Comparison of ENCODE assay signal across 13 mouse cellular contexts in genomic region chr4:123235835-123236430, GRCm38 (mm10). TPM values are rescaled to one million over a fixed set of nuclear protein-coding genes. Genes with fewer than 3 reads are reported as not detected.
DNase-seq lines count a peak whose midpoint lies in the region; ATAC-seq and TF ChIP-seq lines count a peak whose summit lies in the region.
"Had no signal": no experiment of that assay in that cellular context is flagged by ENCODE, and none has a peak within 500 bp of the region (broad histone marks: within the 10 kb centered on the region; RNA-seq: fewer than 3 reads in every experiment).

No protein-coding gene starts in this region.

- no peak overlapping the region for H3K4me2 ChIP-seq in hindbrain, embryonic 11.5 days (replicated peaks; ENCODE audit: low read depth, low read length)
- H3K4me2 ChIP-seq in stomach, embryonic 14.5 days (replicated peaks; ENCODE audit: low read depth, low read length): peak overlapping the region; percentile 17; the same call in 1 of the 2 replicates
- no peak overlapping the region for H3K4me2 ChIP-seq in stomach, postnatal 0 days (replicated peaks; ENCODE audit: low read depth)
- H3K4me2 ChIP-seq in intestine, embryonic 15.5 days (replicated peaks): peak overlapping the region; percentile 7; the same call in 1 of the 2 replicates
- H3K4me2 ChIP-seq: embryonic facial prominence, embryonic 12.5 days had no signal

- no peak for TF ChIP-seq EP300 in stomach, postnatal 0 days (optimal IDR thresholded peaks at IDR 0.05)

- H3K36me3 ChIP-seq in hindbrain, embryonic 10.5 days: no peaks in the 10 kb centered on the region
- H3K36me3 ChIP-seq in hindbrain, embryonic 11.5 days (ENCODE audit: control insufficient read depth, insufficient read depth, low read length): no peaks in the 10 kb centered on the region
- no peaks in the 10 kb centered on the region for H3K36me3 ChIP-seq in stomach, embryonic 14.5 days (ENCODE audit: control insufficient read depth, insufficient read depth, low read length)
- no peaks in the 10 kb centered on the region for H3K36me3 ChIP-seq in stomach, postnatal 0 days (ENCODE audit: control insufficient read depth, insufficient read depth, low read length)
- H3K36me3 ChIP-seq in intestine, embryonic 15.5 days: no peaks in the 10 kb centered on the region
- H3K36me3 ChIP-seq: embryonic facial prominence, embryonic 12.5 days had no signal

- peak; percentile 44 for DNase-seq in hindbrain, embryonic 10.5 days (ENCODE audit: low spot score)
- no peak for DNase-seq in hindbrain, embryonic 11.5 days (ENCODE audit: low spot score)
- DNase-seq in stomach, postnatal 0 days (ENCODE audit: low spot score): no peak
- DNase-seq in adrenal gland, postnatal 36 days: no peak
- DNase-seq in spleen, adult 12 weeks (ENCODE audit: low spot score): no peak
- DNase-seq: adrenal gland, postnatal 25 days; cerebellum, adult 11-12 months; forebrain, postnatal 0 days had no signal

- TF ChIP-seq CTCF in stomach, postnatal 0 days (IDR thresholded peaks at IDR 0.05; ENCODE audit: low read depth): no peak

- H3K9me3 ChIP-seq in hindbrain, embryonic 10.5 days: no peaks in the 10 kb centered on the region
- H3K9me3 ChIP-seq in hindbrain, embryonic 11.5 days (ENCODE audit: control insufficient read depth, low read length): no peaks in the 10 kb centered on the region
- no peaks in the 10 kb centered on the region for H3K9me3 ChIP-seq in stomach, embryonic 14.5 days (ENCODE audit: control insufficient read depth, low read depth, low read length)
- H3K9me3 ChIP-seq in stomach, postnatal 0 days (ENCODE audit: control insufficient read depth, low read length): no peaks in the 10 kb centered on the region
- H3K9me3 ChIP-seq in intestine, embryonic 15.5 days: no peaks in the 10 kb centered on the region
- H3K9me3 ChIP-seq: embryonic facial prominence, embryonic 12.5 days had no signal

- WGBS in hindbrain, embryonic 10.5 days: 51% methylated on average over 9 of the region's 9 CpGs
- 49% methylated on average over 9 of the region's 9 CpGs for WGBS in hindbrain, embryonic 11.5 days
- WGBS in stomach, embryonic 14.5 days: 73% methylated on average over 9 of the region's 9 CpGs
- WGBS in stomach, postnatal 0 days: 81% methylated on average over 9 of the region's 9 CpGs
- 63% methylated on average over 9 of the region's 9 CpGs for WGBS in intestine, embryonic 15.5 days

- 0 out of 2 replicates have a peak overlapping the region, but pooled peaks have one; percentile 0 for H3K4me3 ChIP-seq in hindbrain, embryonic 10.5 days
- no peak overlapping the region for H3K4me3 ChIP-seq in hindbrain, embryonic 11.5 days (ENCODE audit: low read depth, low read length)
- peak overlapping the region; percentile 0; the same call in 1 of the 2 replicates for H3K4me3 ChIP-seq in stomach, embryonic 14.5 days (ENCODE audit: low read depth, low read length)
- H3K4me3 ChIP-seq in stomach, postnatal 0 days (ENCODE audit: low read depth, low read length): no peak overlapping the region
- no peak overlapping the region for H3K4me3 ChIP-seq in intestine, embryonic 15.5 days (replicated peaks)
- H3K4me3 ChIP-seq: embryonic facial prominence, embryonic 12.5 days had no signal

- peak overlapping the region; percentile 46; the same call in 1 of the 2 replicates for H3K27ac ChIP-seq in hindbrain, embryonic 10.5 days
- no peak overlapping the region for H3K27ac ChIP-seq in hindbrain, embryonic 11.5 days (ENCODE audit: low read depth, low read length)
- no peak overlapping the region for H3K27ac ChIP-seq in stomach, embryonic 14.5 days (ENCODE audit: low read length)
- no peak overlapping the region; the same call in 1 of the 2 replicates for H3K27ac ChIP-seq in stomach, postnatal 0 days (replicated peaks)
- no peak overlapping the region for H3K27ac ChIP-seq in intestine, embryonic 15.5 days
- H3K27ac ChIP-seq: embryonic facial prominence, embryonic 12.5 days; macrophage had no signal

- peaks cover 71% of the 10 kb centered on the region for H3K4me1 ChIP-seq in hindbrain, embryonic 10.5 days (replicated peaks)
- H3K4me1 ChIP-seq in hindbrain, embryonic 11.5 days (replicated peaks; ENCODE audit: control insufficient read depth, insufficient read depth, low read length): peaks cover 10% of the 10 kb centered on the region
- peaks cover 25% of the 10 kb centered on the region for H3K4me1 ChIP-seq in stomach, embryonic 14.5 days (ENCODE audit: control insufficient read depth, insufficient read depth, low read length)
- H3K4me1 ChIP-seq in stomach, postnatal 0 days (replicated peaks; ENCODE audit: control insufficient read depth, insufficient read depth): no peaks in the 10 kb centered on the region; the same call in 1 of the 2 replicates
- peaks cover 31% of the 10 kb centered on the region for H3K4me1 ChIP-seq in intestine, embryonic 15.5 days (replicated peaks)

- peaks cover 95% of the 10 kb centered on the region for H3K27me3 ChIP-seq in hindbrain, embryonic 10.5 days (ENCODE audit: insufficient read depth, poor library complexity, severe bottlenecking)
- peaks cover 41% of the 10 kb centered on the region for H3K27me3 ChIP-seq in hindbrain, embryonic 11.5 days (ENCODE audit: control insufficient read depth, insufficient read depth, low read length)
- no peaks in the 10 kb centered on the region for H3K27me3 ChIP-seq in stomach, embryonic 14.5 days (ENCODE audit: control insufficient read depth, insufficient read depth, low read length)
- no peaks in the 10 kb centered on the region for H3K27me3 ChIP-seq in stomach, postnatal 0 days (ENCODE audit: control insufficient read depth, insufficient read depth, low read length)
- peaks cover 13% of the 10 kb centered on the region for H3K27me3 ChIP-seq in intestine, embryonic 15.5 days (replicated peaks)

- no peak overlapping the region for H3K9ac ChIP-seq in hindbrain, embryonic 11.5 days (ENCODE audit: low read depth, low read length)
- no peak overlapping the region; the same call in 1 of the 2 replicates for H3K9ac ChIP-seq in stomach, embryonic 14.5 days (replicated peaks; ENCODE audit: low read depth, low read length)
- no peak overlapping the region for H3K9ac ChIP-seq in stomach, postnatal 0 days (ENCODE audit: low read length)
- no peak overlapping the region for H3K9ac ChIP-seq in intestine, embryonic 15.5 days
- H3K9ac ChIP-seq: embryonic facial prominence, embryonic 12.5 days; forebrain, postnatal 0 days had no signal

- ATAC-seq in hindbrain, embryonic 11.5 days (ENCODE audit: low FRiP score): no peak
- ATAC-seq in stomach, embryonic 14.5 days (ENCODE audit: insufficient number of reproducible peaks, insufficient read depth, low FRiP score, low read depth): no peak
- ATAC-seq in stomach, postnatal 0 days (ENCODE audit: low FRiP score, low TSS enrichment): no peak
- no peak for ATAC-seq in intestine, embryonic 15.5 days
- ATAC-seq: forebrain, postnatal 0 days had no signal

RNA-seq across cellular contexts. Expression of gene Heyl, which starts 2.6 kb away (rescaled TPM):
- 11.5 and 21.7 TPM in 2 replicates for polyA plus RNA-seq in hindbrain, embryonic 10.5 days (2016; fragmentation: Nextera tagmentation; extraction: Ambion mirVana)
- 10.5 and 14.2 TPM in 2 replicates for polyA plus RNA-seq in hindbrain, embryonic 11.5 days (2014; fragmentation: Nextera tagmentation; extraction: Ambion mirVana)
- 20.6 and 21.2 TPM in 2 replicates for polyA plus RNA-seq in stomach, embryonic 14.5 days (2014; fragmentation: Nextera tagmentation; extraction: Ambion mirVana)
- 4.9 and 6.0 TPM in 2 replicates for polyA plus RNA-seq in stomach, postnatal 0 days (2015; fragmentation: Nextera tagmentation; extraction: Ambion mirVana)
- polyA plus RNA-seq in intestine, embryonic 15.5 days (2015; fragmentation: Nextera tagmentation; extraction: Ambion mirVana): 13.7 and 13.9 TPM in 2 replicates
- total RNA-seq in adrenal gland, postnatal 36 days (2021): 1 to 10 TPM; 6.2 to 8.6 TPM
- total RNA-seq: hematopoietic stem cell, adult 5-6 weeks had no signal
- polyA plus RNA-seq: macrophage had no signal

RNA-seq across cellular contexts. Expression of gene Pabpc4, which starts 26.2 kb away (rescaled TPM):
- polyA plus RNA-seq in hindbrain, embryonic 10.5 days (2016; fragmentation: Nextera tagmentation; extraction: Ambion mirVana): 36.2 and 51.2 TPM in 2 replicates
- polyA plus RNA-seq in hindbrain, embryonic 11.5 days (2014; fragmentation: Nextera tagmentation; extraction: Ambion mirVana): 38.0 and 47.1 TPM in 2 replicates
- 56.2 and 57.2 TPM in 2 replicates for polyA plus RNA-seq in stomach, embryonic 14.5 days (2014; fragmentation: Nextera tagmentation; extraction: Ambion mirVana)
- 14.6 and 15.7 TPM in 2 replicates for polyA plus RNA-seq in stomach, postnatal 0 days (2015; fragmentation: Nextera tagmentation; extraction: Ambion mirVana)
- polyA plus RNA-seq in intestine, embryonic 15.5 days (2015; fragmentation: Nextera tagmentation; extraction: Ambion mirVana): 40.7 and 48.7 TPM in 2 replicates
- total RNA-seq in adrenal gland, postnatal 36 days (2021): 100 to 1,000 TPM in 1 of 2 experiments, 10 to 100 TPM in 1; 98.0 to 113 TPM

RNA-seq across cellular contexts. Expression of gene Nt5c1a, which starts 34.6 kb away (rescaled TPM):
- polyA plus RNA-seq in hindbrain, embryonic 10.5 days (2016; fragmentation: Nextera tagmentation; extraction: Ambion mirVana): not detected in 2 replicates
- not detected in 2 replicates for polyA plus RNA-seq in hindbrain, embryonic 11.5 days (2014; fragmentation: Nextera tagmentation; extraction: Ambion mirVana)
- not detected in 2 replicates for polyA plus RNA-seq in stomach, embryonic 14.5 days (2014; fragmentation: Nextera tagmentation; extraction: Ambion mirVana)
- polyA plus RNA-seq in stomach, postnatal 0 days (2015; fragmentation: Nextera tagmentation; extraction: Ambion mirVana): not detected in 2 replicates
- not detected in 2 replicates for polyA plus RNA-seq in intestine, embryonic 15.5 days (2015; fragmentation: Nextera tagmentation; extraction: Ambion mirVana)
- 10 to 100 TPM; 44.9 to 55.3 TPM for total RNA-seq in adrenal gland, postnatal 36 days (2021)
- total RNA-seq: hematopoietic stem cell, adult 5-6 weeks had no signal
- polyA plus RNA-seq: embryonic facial prominence, embryonic 12.5 days; macrophage had no signal

RNA-seq across cellular contexts. Expression of gene Hpcal4, which starts 52.9 kb away (rescaled TPM):
- 0.41 and 0.52 TPM in 2 replicates for polyA plus RNA-seq in hindbrain, embryonic 10.5 days (2016; fragmentation: Nextera tagmentation; extraction: Ambion mirVana)
- polyA plus RNA-seq in hindbrain, embryonic 11.5 days (2014; fragmentation: Nextera tagmentation; extraction: Ambion mirVana): 1.1 and 1.5 TPM in 2 replicates
- polyA plus RNA-seq in stomach, embryonic 14.5 days (2014; fragmentation: Nextera tagmentation; extraction: Ambion mirVana): 5.5 and 6.1 TPM in 2 replicates
- polyA plus RNA-seq in stomach, postnatal 0 days (2015; fragmentation: Nextera tagmentation; extraction: Ambion mirVana): 1.8 and 3.0 TPM in 2 replicates
- polyA plus RNA-seq in intestine, embryonic 15.5 days (2015; fragmentation: Nextera tagmentation; extraction: Ambion mirVana): 3.9 and 4.5 TPM in 2 replicates
- total RNA-seq in adrenal gland, postnatal 36 days (2021): 1 to 10 TPM; 4.0 to 4.2 TPM
- total RNA-seq: hematopoietic stem cell, adult 5-6 weeks had no signal
- polyA plus RNA-seq: macrophage had no signal

Comparison
In these comparisons a context has a peak if more than half of its experiments do, and no peak if none do; other contexts are left out.
1. H3K4me3 ChIP-seq: peak in hindbrain, embryonic 10.5 days (single experiment) and stomach, embryonic 14.5 days (single experiment); none in hindbrain, embryonic 11.5 days (single experiment), stomach, postnatal 0 days (single experiment) and intestine, embryonic 15.5 days (single experiment).
2. H3K4me2 ChIP-seq: peak in stomach, embryonic 14.5 days (single experiment) and intestine, embryonic 15.5 days (single experiment); none in hindbrain, embryonic 11.5 days (single experiment) and stomach, postnatal 0 days (single experiment).